Mouse (Mus musculus) A20 (cell line): ENCODE data around the gene Psme2.

ENCODE experiments used
- DNase-seq: peaks from one replicate; pipeline ENCODE4 v3.0.0-alpha.2; 2011; ENCODE audit warnings: low read depth, low spot score

Psme2 gene

DNA sequence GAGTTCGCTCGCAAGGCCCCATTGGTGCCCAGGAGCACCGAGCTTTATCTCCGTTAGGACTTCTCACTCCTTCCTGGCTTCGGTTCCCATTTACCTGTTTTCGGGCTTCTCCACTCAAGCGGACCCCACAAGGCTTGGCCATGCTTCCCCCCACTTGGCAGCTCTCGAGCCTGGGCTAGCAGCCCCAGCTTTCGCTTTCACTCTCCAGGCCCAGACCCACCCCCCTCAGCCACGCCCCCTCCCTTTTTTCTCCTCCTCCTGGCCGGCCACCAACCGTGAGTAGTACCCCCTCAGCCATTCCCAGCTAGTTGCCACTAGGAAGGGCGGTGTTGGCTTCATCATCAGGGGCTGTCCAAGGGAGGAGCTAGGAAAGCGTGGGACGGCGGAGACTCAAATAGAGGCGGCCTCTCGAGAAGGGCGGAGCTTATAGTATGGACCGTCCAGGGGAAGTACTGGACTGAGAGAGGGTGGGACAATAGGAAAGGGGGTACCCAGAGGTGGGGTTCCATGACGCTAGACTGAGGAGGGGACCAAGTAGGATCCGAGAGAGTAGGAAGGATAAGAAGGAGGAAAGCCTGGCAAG, at the start of gene Psme2:
Psme2 (minus strand) TSS at position 366 of the 583 bp plus-strand sequence.
- peak; percentile 95 for DNase-seq

GRCm38 (mm10) chr14:55637795-55638194, 46.9 kb upstream of the Psme2 start, which contains the start of gene Gm49378:
Gene Gm49378, minus strand, starts transcription at chr14:55637895.
- DNase-seq, result no peak

GRCm38 (mm10) chr14:55635523-55636007, 44.7 kb upstream of the Psme2 start, which contains the start of gene Ipo4:
Gene Ipo4, minus strand, starts transcription at chr14:55635957.
- DNase-seq, result peak; percentile 87

DNA sequence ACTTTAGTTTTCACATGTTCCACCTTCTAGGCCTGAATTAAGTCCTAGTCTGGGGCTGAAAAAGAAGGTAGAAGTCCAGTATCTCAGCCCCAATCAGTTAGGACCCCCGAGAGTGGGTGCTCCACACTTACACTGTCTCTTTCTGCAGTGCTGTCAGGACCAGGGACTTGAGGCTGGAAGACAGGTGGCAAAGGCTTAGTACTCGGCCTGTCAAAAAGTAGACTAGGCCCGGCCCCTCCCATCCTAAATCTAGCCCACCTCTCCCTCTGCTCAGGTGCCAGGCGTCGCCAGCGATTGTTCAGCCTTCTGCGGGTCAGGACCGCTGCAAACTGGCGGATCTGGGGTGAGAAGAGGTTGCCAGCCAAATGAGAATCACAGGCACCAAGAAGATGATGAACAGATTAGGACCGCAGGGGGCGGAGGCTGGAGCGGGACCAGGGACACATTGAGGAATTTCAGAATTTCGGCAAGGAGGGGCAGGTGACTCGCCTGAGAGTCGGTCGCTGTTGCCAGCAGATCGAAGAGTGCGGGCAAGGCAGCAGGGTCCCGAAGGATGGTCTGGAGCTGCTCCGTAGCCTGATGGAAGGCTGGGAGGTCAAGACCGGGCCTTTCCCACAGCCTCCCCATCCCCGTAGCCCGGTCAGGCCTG, 44.1 kb upstream of the Psme2 start:
- peak; percentile 47 for DNase-seq

DNA sequence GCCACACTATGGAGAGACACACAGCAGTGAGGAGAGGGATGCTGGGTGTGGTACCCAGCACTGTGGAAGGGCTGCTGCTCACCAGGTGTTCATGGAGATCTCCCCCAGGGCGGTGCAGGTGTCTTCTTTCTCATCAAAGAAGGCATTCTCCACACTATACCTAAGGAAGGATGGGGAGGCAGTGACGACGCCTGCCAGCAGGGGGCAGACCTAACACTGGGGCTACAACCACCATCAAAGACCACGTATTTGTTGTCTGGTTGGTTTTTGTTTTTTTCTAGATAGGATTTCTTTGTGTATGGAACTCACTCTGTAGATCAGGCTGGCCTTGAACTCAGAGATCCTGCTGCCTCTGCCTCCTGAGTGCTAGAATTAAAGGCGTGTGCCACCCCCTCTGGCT, 38.4 kb upstream of the Psme2 start:
- peak; percentile 56 for DNase-seq

DNA sequence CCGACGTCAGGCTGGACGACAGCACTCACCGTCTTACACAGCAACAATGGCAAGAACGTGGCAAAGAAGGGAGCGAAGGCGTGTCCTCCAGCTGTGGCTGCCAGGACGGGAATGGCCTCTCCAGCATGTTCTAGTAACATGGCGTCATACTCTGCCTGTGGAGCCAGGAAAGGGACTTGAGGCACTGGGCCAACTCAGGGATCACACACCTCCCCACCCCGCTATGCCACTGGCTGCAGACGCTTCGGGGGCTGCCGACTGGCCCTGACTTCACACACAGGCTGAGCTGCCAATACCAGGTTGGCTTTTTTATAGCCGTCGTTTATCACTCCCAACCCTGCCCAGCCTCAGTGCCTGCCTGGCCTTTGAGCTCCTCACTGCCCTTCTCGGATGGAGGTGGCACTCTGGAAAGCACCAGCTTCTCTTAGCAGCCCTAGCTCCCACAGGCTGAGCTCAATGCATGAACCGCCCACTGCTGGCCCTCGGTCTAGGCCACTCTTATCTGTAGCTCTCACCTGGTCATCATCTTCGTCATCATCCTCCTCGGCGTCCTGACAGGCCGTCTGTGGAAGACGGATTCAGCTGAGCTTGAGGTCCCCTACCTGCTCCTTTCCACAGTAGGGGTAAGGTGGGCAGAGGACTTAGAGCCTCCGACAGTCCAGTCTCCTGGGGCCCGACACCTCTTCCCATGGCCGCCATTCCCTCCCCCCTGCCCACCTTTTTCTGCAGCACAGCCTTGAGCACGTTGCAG, 37.3 kb upstream of the Psme2 start:
- no peak for DNase-seq

DNA sequence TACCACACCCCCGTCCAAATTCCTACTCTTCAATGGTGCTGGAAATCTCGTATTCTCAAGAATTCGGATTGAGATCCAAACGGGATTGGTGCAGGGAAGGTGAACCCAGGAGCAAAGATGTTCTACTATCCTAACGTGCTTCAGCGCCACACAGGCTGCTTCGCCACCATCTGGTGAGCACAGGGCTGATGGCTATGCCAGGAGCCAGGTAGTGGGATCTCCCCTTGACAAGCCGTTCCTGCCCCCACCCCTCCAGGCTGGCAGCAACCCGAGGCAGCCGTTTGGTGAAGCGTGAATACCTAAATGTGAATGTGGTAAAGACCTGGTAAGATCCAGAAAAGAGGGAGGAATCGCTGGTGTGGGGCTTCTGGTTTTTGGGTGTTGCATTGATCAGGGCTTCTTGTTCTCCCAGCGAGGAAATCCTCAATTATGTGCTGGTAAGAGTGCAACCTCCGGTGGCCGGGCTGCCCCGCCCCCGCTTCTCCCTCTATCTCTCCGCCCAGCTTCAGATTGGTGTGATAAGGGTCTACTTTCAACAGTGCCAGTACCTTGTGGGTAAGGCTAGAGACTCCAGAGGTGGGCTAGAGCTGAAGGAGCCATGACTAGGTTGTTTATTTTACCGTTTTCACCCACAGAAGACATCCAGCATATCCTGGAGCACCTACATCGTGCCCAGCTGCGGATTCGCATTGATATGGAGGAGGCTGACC, 27.7 kb upstream of the Psme2 start:
- no peak for DNase-seq

DNA sequence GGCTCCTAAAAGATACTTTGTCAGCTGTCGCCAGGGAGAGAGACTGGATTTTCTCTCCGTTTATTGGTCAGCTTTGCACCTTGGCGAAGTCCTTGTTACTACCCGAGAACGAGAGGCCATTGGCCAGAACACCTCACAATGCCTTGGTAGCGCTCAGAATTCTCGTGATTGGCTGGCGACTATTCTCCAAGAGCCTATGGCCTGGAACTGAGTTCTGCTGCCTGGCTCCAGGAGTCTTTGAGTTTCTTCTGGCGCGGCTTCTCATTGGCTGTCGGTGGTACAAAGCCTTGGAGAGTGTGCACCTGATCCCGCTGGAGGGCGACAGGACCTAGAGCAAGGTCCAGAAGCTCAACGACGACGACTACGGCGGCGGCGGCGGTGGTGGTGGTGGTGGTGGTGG, 26.9 kb upstream of the Psme2 start, which contains the start of gene Rec8:
Rec8 (plus strand) TSS at position 216 of the 400 bp plus-strand sequence.
- DNase-seq, result no peak

GRCm38 (mm10) chr14:55616844-55617243, 25.9 kb upstream of the Psme2 start:
- no peak for DNase-seq

DNA sequence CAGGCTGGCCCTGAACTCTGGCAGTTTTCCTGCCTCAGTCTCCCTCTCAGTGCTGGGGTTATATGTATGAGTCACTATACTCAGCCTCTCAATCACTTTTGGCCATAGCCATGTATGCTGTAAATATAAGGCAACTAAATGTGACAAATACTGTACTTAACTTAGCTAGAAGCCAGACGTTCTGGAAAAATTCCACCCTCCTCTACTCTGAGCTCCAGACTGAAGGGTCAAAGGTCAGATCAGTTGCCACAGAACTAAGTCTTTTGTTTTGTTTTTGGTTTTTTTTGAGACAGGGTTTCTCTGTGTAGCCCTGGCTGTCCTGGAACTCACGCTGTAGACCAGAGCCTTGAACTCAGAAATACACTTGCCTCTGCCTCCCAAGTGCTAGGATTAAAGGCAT, 25.0 kb upstream of the Psme2 start:
- DNase-seq, result no peak

DNA sequence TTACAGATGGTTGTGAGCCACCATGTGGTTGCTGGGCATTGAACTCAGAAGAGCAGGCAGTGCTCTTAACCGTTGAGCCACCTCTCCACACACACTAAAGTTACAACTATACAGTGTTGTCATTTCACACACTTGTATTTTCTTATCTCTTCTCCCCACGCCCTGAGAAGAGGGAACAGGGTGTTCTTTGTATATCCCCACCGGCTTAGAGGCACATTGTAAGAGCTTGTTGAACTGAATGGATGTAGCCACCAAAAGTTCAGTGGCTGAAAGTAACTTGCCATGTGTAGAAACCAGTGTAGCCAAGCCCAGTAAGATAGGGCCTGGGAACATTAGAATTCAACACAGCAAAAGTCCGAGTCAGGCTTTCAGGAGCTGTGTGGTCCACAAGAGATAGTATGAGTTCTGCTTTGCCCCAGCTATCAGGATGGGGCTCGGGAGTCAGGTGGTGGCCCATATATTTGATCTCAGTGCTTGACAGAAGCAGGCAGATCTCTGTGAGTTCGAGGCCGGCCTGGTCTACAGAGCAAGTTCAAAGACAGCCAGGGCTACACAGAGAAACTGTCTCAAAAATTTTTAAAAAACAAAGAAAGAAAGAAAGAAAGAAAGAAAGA, 23.8 kb upstream of the Psme2 start:
- no peak for DNase-seq

- no peak for DNase-seq
Measured at GRCm38 (mm10) chr14:55613346-55613745, 22.4 kb upstream of the Psme2 start.

DNA sequence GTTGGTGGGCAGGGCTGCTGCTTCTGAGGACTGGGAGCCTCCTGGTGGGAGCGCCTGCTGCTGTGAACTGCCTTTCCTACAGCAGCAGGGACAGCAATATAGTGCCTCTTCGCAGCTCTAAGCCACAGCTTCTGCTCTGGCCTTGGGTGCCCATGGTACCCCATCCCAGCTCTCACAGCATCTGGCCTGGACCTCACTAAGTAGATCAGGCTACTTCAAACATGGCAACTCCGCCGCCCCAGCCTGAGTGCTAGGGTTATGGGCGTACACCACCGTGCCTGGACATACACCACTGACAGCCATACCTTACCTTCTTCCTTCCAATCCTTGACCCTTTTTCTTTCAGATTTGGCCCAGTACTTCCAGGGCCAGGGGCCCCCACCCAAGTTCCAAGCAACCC, 17.4 kb upstream of the Psme2 start:
- no peak for DNase-seq

DNA sequence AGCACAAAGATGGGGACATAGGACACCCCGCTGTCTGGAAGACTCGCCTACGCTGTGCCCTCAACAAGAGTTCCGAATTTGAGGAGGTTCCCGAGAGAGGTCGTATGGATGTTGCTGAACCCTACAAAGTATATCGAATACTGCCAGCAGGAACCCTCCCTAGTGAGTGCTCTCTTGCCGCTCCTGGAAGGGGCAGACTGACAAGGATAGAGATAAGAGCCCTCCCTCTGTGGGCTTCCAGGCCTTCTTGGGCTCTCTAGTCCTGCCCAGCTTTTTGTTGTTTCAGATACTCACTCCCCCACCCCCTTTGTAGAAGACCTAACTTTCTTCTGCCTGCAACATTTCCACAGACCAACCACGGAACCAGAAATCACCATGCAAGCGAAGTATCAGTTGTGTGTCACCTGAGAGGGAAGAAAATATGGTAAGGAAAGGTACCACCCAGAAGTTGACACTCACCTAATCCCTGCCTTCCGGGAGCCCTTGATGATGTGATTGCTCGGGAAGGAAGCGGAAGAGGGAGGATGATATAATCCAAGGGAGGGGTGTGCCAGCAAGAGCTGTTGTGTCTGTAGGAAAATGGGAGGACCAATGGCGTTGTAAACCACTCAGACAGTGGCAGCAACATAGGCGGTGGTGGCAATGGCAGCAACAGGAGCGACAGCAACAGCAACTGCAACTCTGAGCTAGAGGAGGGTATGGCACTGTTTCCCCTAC, 15.0 kb upstream of the Psme2 start:
- no peak for DNase-seq

- no peak for DNase-seq
Measured at GRCm38 (mm10) chr14:55604823-55605222, 13.9 kb upstream of the Psme2 start.

GRCm38 (mm10) chr14:55603633-55604576, 13.0 kb upstream of the Psme2 start:
- DNase-seq, result peak; percentile 94

DNA sequence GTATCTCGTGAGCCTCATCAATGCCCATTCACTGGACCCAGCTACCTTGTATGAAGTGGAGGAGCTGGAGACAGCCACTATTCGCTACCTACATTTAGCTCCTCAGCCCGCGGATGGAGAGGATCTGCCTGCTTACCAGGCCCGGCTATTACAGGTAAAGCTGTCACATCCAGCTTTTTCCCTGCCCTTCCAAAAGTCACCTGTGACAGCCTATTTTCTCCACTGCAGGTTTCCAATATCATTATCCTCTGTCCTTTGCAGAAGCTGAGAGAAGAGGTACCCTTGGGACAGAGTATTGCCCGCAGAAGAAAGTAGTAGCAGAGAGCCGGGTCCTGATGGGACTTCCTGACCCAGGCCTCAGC, 12.3 kb upstream of the Psme2 start, which contains the start of gene Irf9:
Irf9 (plus strand) TSS at position 301 of the 362 bp plus-strand sequence.
- no peak for DNase-seq

DNA sequence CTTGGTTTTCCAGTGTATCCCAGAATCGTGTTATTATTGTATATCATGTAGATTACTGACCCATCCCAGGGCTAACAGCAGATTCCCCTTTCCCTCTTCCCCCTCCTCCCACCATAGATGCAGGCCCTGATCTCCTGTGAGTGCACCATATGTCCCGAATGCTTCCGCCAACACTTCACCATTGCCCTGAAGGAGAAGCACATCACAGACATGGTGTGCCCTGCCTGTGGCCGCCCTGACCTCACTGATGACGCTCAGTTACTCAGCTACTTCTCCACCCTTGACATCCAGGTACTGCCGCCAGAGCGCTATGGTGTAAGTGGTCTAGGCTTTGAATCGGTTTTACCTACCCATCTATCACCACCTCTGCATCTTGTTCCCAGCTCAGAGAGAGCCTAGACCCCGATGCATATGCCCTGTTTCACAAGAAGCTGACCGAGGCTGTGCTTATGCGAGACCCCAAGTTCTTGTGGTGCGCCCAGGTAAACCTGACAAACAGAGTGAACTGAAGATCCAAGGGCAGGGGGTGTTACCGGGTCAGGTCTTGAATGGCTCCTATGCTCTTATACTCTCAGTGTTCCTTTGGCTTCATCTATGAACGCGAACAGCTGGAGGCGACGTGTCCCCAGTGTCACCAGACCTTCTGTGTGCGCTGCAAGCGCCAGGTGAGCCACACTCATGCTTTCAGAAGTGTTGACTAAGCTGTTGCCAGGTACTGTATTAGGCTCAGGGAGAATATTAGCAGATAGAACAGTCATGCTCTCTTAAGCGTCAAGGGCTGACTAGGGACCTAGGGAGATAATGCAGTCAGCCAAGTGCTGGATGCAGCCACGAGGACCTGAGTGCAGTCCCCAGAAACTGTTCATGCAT, 7.8 kb upstream of the Psme2 start:
- DNase-seq, result no peak
